Mouse (Mus musculus) bone marrow, adult 2 months (tissue): ENCODE results near the gene Ctsl.

Source experiments
- CTCF ChIP-seq: fragments of 200-500 bp; IDR thresholded peaks from 2 replicates; pipeline ENCODE4 v1.5.1; 2011; ENCODE audit warnings: low read length, control low read depth; ENCODE audit not compliant: control insufficient read depth, insufficient read depth
- POLR2A ChIP-seq: fragments of 200-500 bp; IDR thresholded peaks from 2 replicates; pipeline ENCODE4 v1.6.1; 2011; ENCODE audit warnings: low read depth, mild to moderate bottlenecking, control low read depth, low read length, borderline replicate concordance; ENCODE audit not compliant: control insufficient read depth

GRCm38 (mm10) chr13:64412752-64413257 lies 42.1 kb upstream of the Ctsl start:
- TF ChIP-seq POLR2A, result no peak
- TF ChIP-seq CTCF, result no peak
